Mouse (Mus musculus) thymus, adult 2 months (tissue): ENCODE data around the gene Gm7879.

Experiments
- CTCF ChIP-seq: fragments of 200-500 bp; IDR thresholded peaks from 2 replicates; pipeline ENCODE4 v1.5.1; 2012; ENCODE audit warnings: mild to moderate bottlenecking, control low read depth, low read length, moderate library complexity, borderline replicate concordance; ENCODE audit not compliant: control insufficient read depth, poor library complexity, insufficient read depth; ENCODE audit errors: extremely low read depth
- POLR2A ChIP-seq: fragments of 200-500 bp; IDR thresholded peaks from 2 replicates; pipeline ENCODE4 v1.6.1; 2012; ENCODE audit warnings: mild to moderate bottlenecking, low read length, control low read depth, moderate library complexity; ENCODE audit not compliant: control insufficient read depth, poor library complexity, insufficient read depth; ENCODE audit errors: extremely low read depth

DNA sequence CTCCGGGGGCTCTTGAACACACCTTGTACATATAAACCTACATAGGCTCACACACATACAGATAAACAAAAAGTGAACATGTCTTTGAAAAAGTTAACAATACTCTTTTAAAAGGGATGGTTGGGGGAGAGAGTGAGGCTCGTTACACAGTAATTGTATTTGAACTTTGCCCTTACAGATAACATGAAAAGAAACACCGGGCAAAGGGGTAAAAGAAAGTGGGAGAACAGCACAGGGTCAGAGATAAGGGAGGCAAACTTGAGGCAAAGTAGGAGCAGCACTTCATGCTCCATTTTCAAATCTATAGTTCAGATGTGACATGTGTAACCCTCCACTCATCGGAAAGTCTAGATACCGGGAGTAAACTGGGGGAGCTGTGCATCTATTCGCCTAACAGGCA is 49.3 kb upstream of the Gm7879 start:
- TF ChIP-seq CTCF = no peak
- no peak for TF ChIP-seq POLR2A
